ENCODE assay signal across 8 mouse cellular contexts in the genomic region with DNA sequence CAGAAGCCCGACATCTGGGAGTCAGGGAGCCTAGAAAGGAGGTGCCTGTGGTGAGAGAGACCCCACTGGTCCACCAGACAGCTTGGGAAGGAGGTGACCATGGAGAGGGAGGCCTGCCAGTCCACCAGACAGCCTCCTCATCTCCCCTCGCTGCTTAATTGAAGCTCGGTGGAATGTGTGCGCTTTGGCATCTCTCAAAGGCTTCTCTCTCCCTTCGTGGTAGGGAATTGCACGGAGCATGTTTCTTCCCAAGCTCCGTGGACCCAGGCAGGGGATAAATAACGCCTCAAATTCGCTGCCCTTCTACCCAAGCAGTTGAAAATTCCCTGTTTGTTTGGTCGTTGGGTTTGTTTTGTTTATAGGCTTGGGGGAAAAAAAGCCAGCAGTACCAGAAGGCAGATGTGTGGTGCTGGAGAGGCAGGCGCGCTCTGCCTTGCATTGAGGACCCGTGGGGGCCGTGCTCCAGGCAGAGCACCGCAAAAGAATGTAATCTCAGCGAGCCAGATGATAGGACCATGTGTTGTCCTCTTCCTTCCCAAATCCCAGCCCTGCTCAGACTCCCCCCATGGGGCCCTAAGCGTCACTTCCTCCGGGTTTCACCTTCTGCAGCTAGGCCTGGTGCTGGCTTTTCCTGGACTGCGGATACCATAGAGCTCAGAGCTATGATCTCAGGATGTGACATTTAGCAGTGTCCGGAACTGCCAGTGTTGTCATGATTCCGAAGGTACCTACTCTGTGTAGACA. TPM values are rescaled to one million over a fixed set of nuclear protein-coding genes. Genes with fewer than 3 reads are reported as not detected.
A peak's percentile ranks its signal among the peaks of the same experiment; 100 is the strongest.
DNase-seq lines count a peak whose midpoint lies in the region; ATAC-seq lines count a peak whose summit lies in the region.

No protein-coding gene starts in this region.

- H3K4me1 ChIP-seq in intestine, embryonic 14.5 days (replicated peaks; ENCODE audit: control insufficient read depth, insufficient read depth, low read length) = peaks cover 5% of the 10 kb centered on the region; the same call in 1 of the 2 replicates
- H3K4me1 ChIP-seq in midbrain, embryonic 14.5 days (ENCODE audit: control insufficient read depth, insufficient read depth, low read length) = peaks cover 23% of the 10 kb centered on the region

- H3K9me3 ChIP-seq in intestine, embryonic 14.5 days (ENCODE audit: control insufficient read depth, low read length) = no peaks in the 10 kb centered on the region
- no peaks in the 10 kb centered on the region for H3K9me3 ChIP-seq in midbrain, embryonic 14.5 days (ENCODE audit: control insufficient read depth, low read length)

- H3K27ac ChIP-seq in intestine, embryonic 14.5 days (ENCODE audit: low read depth) = peak overlapping the region; percentile 0; the same call in 1 of the 2 replicates
- peak overlapping the region; percentile 83 for H3K27ac ChIP-seq in midbrain, embryonic 14.5 days (replicated peaks; ENCODE audit: low read depth, low read length)

- WGBS in intestine, embryonic 14.5 days = 50% methylated on average over 21 of the region's 21 CpGs
- 57% methylated on average over 21 of the region's 21 CpGs for WGBS in midbrain, embryonic 14.5 days

- no peak overlapping the region for H3K4me2 ChIP-seq in intestine, embryonic 14.5 days (ENCODE audit: low read length)
- peak overlapping the region; percentile 15; the same call in 1 of the 2 replicates for H3K4me2 ChIP-seq in midbrain, embryonic 14.5 days (ENCODE audit: low read length)

- peak; percentile 17 for DNase-seq in kidney, adult 11 months
- no peak for DNase-seq in kidney, adult 18-20 months
- peak; percentile 99 for DNase-seq in heart, adult 11 months
- no peak for DNase-seq in intestine, embryonic 14.5 days (ENCODE audit: low spot score)
- peak; percentile 58 for DNase-seq in midbrain, embryonic 14.5 days
- DNase-seq in urinary bladder, adult 2 months (ENCODE audit: low spot score) = no peak

- H3K27me3 ChIP-seq in intestine, embryonic 14.5 days (replicated peaks; ENCODE audit: control insufficient read depth, insufficient read depth, low read length) = no peaks in the 10 kb centered on the region
- H3K27me3 ChIP-seq in midbrain, embryonic 14.5 days (ENCODE audit: control insufficient read depth, insufficient read depth, low read length) = no peaks in the 10 kb centered on the region

- no peak overlapping the region for H3K4me3 ChIP-seq in intestine, embryonic 14.5 days (ENCODE audit: low read depth, low read length)
- H3K4me3 ChIP-seq in midbrain, embryonic 14.5 days (replicated peaks; ENCODE audit: low read depth, low read length) = no peak overlapping the region

- H3K36me3 ChIP-seq in intestine, embryonic 14.5 days (ENCODE audit: control insufficient read depth, insufficient read depth, low read length) = peaks cover 8% of the 10 kb centered on the region; the same call in 1 of the 2 replicates
- no peaks in the 10 kb centered on the region for H3K36me3 ChIP-seq in midbrain, embryonic 14.5 days (ENCODE audit: control insufficient read depth, insufficient read depth, low read length)

- no peak overlapping the region for H3K9ac ChIP-seq in intestine, embryonic 14.5 days (ENCODE audit: low read length)
- peak overlapping the region; percentile 29; the same call in 1 of the 2 replicates for H3K9ac ChIP-seq in midbrain, embryonic 14.5 days (replicated peaks; ENCODE audit: low read length)

- no peak for ATAC-seq in intestine, embryonic 14.5 days (replicated peaks; ENCODE audit: low FRiP score, low TSS enrichment, low read depth)
- no peak for ATAC-seq in midbrain, embryonic 14.5 days (ENCODE audit: low FRiP score, low TSS enrichment)
- no peak for ATAC-seq in monocyte, adult 5-6 weeks (replicated peaks; ENCODE audit: insufficient number of reproducible peaks, low FRiP score, low TSS enrichment, poor library complexity, severe bottlenecking)
- no peak for ATAC-seq in CD4-positive, CD25-positive, alpha-beta regulatory T cell, adult 4 months

RNA-seq across cellular contexts. Expression of a gene that starts 40.1 kb away (rescaled TPM):
- polyA plus RNA-seq in intestine, embryonic 14.5 days (2014; fragmentation: Nextera tagmentation; extraction: Ambion mirVana) = 22.0 and 29.2 TPM in 2 replicates
- polyA plus RNA-seq in midbrain, embryonic 14.5 days (2014; fragmentation: Nextera tagmentation; extraction: Ambion mirVana) = 16.0 and 16.2 TPM in 2 replicates
- 15.9 to 22.4 TPM (median 22.2 TPM) in 3 replicates for total RNA-seq in monocyte, adult 5-6 weeks (2017)
- polyA plus RNA-seq in urinary bladder, adult 2 months (2012; rRNA removed) = 7.0 and 7.7 TPM in 2 replicates
- polyA plus RNA-seq in CD4-positive, CD25-positive, alpha-beta regulatory T cell, adult 4 months (2017; shearing (Covaris generic)) = 10 to 100 TPM; 14.0 to 23.1 TPM

Comparison
In these comparisons a context has a peak if more than half of its experiments do, and no peak if none do; other contexts are left out.
1. DNase-seq: peak in kidney, adult 11 months (single experiment), heart, adult 11 months (single experiment) and midbrain, embryonic 14.5 days (single experiment); none in kidney, adult 18-20 months (single experiment), intestine, embryonic 14.5 days (single experiment) and urinary bladder, adult 2 months (single experiment).